40 mouse cellular contexts compared by ENCODE assay signal in the genomic region with DNA sequence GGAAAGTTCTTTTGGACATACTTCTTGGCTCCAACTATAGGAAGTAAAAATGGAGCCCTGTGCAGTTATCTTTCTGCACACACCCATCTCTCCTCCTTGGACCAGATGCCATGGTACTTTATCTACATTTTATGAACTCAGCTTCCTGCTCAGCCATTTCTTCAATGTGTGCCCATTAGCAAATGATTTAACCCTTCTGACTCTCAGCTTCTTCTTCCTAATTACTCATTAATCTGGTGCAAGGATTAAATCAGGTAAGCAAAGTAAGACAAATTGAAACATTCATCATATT. TPM values are rescaled to one million over a fixed set of nuclear protein-coding genes. Genes with fewer than 3 reads are reported as not detected.
A peak's percentile ranks its signal among the peaks of the same experiment; 100 is the strongest.
DNase-seq lines count a peak whose midpoint lies in the region; ATAC-seq and TF ChIP-seq lines count a peak whose summit lies in the region.
"Had no signal": no experiment of that assay in that cellular context is flagged by ENCODE, and none has a peak within 500 bp of the region (broad histone marks: within the 10 kb centered on the region; RNA-seq: fewer than 3 reads in every experiment).

No protein-coding gene starts in this region.

- H3K27me3 ChIP-seq in G1E (ENCODE audit: insufficient read depth, low read length): no peaks in the 10 kb centered on the region
- no peaks in the 10 kb centered on the region for H3K27me3 ChIP-seq in liver, embryonic 13.5 days
- H3K27me3 ChIP-seq: embryonic facial prominence, embryonic 15.5 days; limb, embryonic 15.5 days; Patski had no signal

- DNase-seq in G1E (ENCODE audit: low spot score): peak; percentile 4
- peak; percentile 33 for DNase-seq in MEL-GATA-1-ER (ENCODE audit: extremely low read depth, low read depth)
- DNase-seq in liver, embryonic 13.5 days: peak; percentile 33
- DNase-seq in adrenal gland, adult (ENCODE audit: inconsistent age in 2 of 2, low spot score in 1 of 2): no peak
- DNase-seq in adipocyte (ENCODE audit: low spot score): no peak
- no peak for DNase-seq in lung, adult 18-20 months
- DNase-seq: adrenal gland, postnatal 36 days; cerebellum, adult 18-20 months; cerebellum, postnatal 14 days; gastrocnemius, postnatal 14 days; heart, postnatal 14 days; kidney, adult 8-10 months; layer of hippocampus, postnatal 36 days; lung, postnatal 4 days; midbrain, embryonic 14.5 days; retina, postnatal 1 day; right cerebral cortex, postnatal 14 days; thymus, postnatal 14 days had no signal

- H3K36me3 ChIP-seq in G1E (replicated peaks): peaks cover 37% of the 10 kb centered on the region
- 0 out of 2 replicates have a peak, but pooled peaks cover 6% of the 10 kb centered on the region for H3K36me3 ChIP-seq in liver, embryonic 13.5 days
- H3K36me3 ChIP-seq: embryonic facial prominence, embryonic 10.5 days; embryonic facial prominence, embryonic 15.5 days; hindbrain, embryonic 10.5 days; limb, embryonic 10.5 days; limb, embryonic 15.5 days had no signal

- H3K4me3 ChIP-seq in G1E (ENCODE audit: low read depth, low read length): no peak overlapping the region
- H3K4me3 ChIP-seq in liver, embryonic 13.5 days (replicated peaks): no peak overlapping the region
- H3K4me3 ChIP-seq: embryonic facial prominence, embryonic 10.5 days; embryonic facial prominence, embryonic 15.5 days; hindbrain, embryonic 10.5 days; limb, embryonic 10.5 days; limb, embryonic 15.5 days had no signal

- H3K4me1 ChIP-seq in G1E (ENCODE audit: insufficient read depth, low read depth, low read length): peaks cover 22% of the 10 kb centered on the region
- H3K4me1 ChIP-seq in liver, embryonic 13.5 days (replicated peaks): peaks cover 21% of the 10 kb centered on the region
- H3K4me1 ChIP-seq: embryonic facial prominence, embryonic 10.5 days; embryonic facial prominence, embryonic 15.5 days; hindbrain, embryonic 10.5 days; limb, embryonic 10.5 days; limb, embryonic 15.5 days had no signal

- H3K9me3 ChIP-seq in G1E (replicated peaks): no peaks in the 10 kb centered on the region
- H3K9me3 ChIP-seq in liver, embryonic 13.5 days (replicated peaks): no peaks in the 10 kb centered on the region
- H3K9me3 ChIP-seq: embryonic facial prominence, embryonic 10.5 days; embryonic facial prominence, embryonic 15.5 days; hindbrain, embryonic 10.5 days; limb, embryonic 10.5 days; limb, embryonic 15.5 days had no signal

- peak; percentile 76 for ATAC-seq in G1E (ENCODE audit: extremely low read depth, insufficient number of reproducible peaks, low FRiP score, poor library complexity, severe bottlenecking)
- peak; percentile 87 for ATAC-seq in liver, embryonic 13.5 days (ENCODE audit: low read depth)
- ATAC-seq in megakaryocyte progenitor cell, adult 5-6 weeks (replicated peaks; ENCODE audit: poor library complexity): peak; percentile 89
- ATAC-seq: forebrain, embryonic 14.5 days; hindbrain, embryonic 16.5 days; Patski had no signal

- peak overlapping the region; percentile 66 for H3K27ac ChIP-seq in liver, embryonic 13.5 days
- H3K27ac ChIP-seq: embryonic facial prominence, embryonic 10.5 days; embryonic facial prominence, embryonic 15.5 days; hindbrain, embryonic 10.5 days; kidney, postnatal 0 days; limb, embryonic 10.5 days; limb, embryonic 15.5 days had no signal

- no peak for TF ChIP-seq CTCF in G1E (IDR thresholded peaks at IDR 0.05; ENCODE audit: low read depth, low read length)

- peak overlapping the region; percentile 35 for H3K4me2 ChIP-seq in liver, embryonic 13.5 days
- H3K4me2 ChIP-seq: embryonic facial prominence, embryonic 15.5 days; limb, embryonic 15.5 days had no signal

- H3K9ac ChIP-seq in liver, embryonic 13.5 days: no peak overlapping the region
- H3K9ac ChIP-seq: embryonic facial prominence, embryonic 15.5 days; limb, embryonic 15.5 days had no signal

RNA-seq across cellular contexts. Expression of a gene that starts 59.3 kb away (rescaled TPM):
- total RNA-seq in G1E (2014; fragmentation: Nextera tagmentation) (not detected in 2 replicates), G1E (2017) (not detected in 2 replicates)
- not detected in 2 replicates for polyA plus RNA-seq in G1E (2012)
- polyA plus RNA-seq in liver, embryonic 13.5 days (2015; fragmentation: Nextera tagmentation; extraction: Ambion mirVana): 0.28 and 0.38 TPM in 2 replicates
- not detected in 2 replicates for total RNA-seq in megakaryocyte progenitor cell, adult 5-6 weeks (2015)
- not detected in 2 replicates for total RNA-seq in megakaryocyte progenitor cell, adult 5-6 weeks (2017)
- total RNA-seq: adrenal gland, adult 18-20 months; adrenal gland, postnatal 36 days; gastrocnemius, postnatal 14 days; granulocyte monocyte progenitor cell, adult 5-6 weeks; heart, postnatal 14 days; layer of hippocampus, postnatal 36 days; left cerebral cortex, postnatal 10 days; monocyte, adult 5-6 weeks had no signal
- polyA plus RNA-seq: brain, embryonic 14.5 days; embryonic facial prominence, embryonic 15.5 days; forebrain, embryonic 14.5 days; heart, embryonic 14.5 days; hindbrain, embryonic 10.5 days; hindbrain, embryonic 16.5 days; intestine, embryonic 14.5 days; large intestine, adult 2 months; limb, embryonic 10.5 days; limb, embryonic 15.5 days; lung, embryonic 16.5 days; midbrain, embryonic 14.5 days; neural tube, embryonic 14.5 days; Patski; small intestine, adult 2 months; stomach, embryonic 14.5 days had no signal

Comparison
In these comparisons a context has a peak if more than half of its experiments do, and no peak if none do; other contexts are left out.
1. DNase-seq: peak in G1E (single experiment), MEL-GATA-1-ER (single experiment) and liver, embryonic 13.5 days (single experiment); none in adrenal gland, adult (0 of 2), adipocyte (single experiment) and lung, adult 18-20 months (0 of 2).
2. Peak in every context shown above with its lines, with median percentiles within 50 percentile points of each other: ATAC-seq.